Mouse (Mus musculus): Measurements from ENCODE around the gene Nhs. TPM values are rescaled to one million over a fixed set of nuclear protein-coding genes. Genes with fewer than 3 reads are reported as not detected.

Gene Nhs
- total and polyA plus RNA-seq, 3 experiments: 0.04 to 0.30 (median 0.12) TPM

DNA sequence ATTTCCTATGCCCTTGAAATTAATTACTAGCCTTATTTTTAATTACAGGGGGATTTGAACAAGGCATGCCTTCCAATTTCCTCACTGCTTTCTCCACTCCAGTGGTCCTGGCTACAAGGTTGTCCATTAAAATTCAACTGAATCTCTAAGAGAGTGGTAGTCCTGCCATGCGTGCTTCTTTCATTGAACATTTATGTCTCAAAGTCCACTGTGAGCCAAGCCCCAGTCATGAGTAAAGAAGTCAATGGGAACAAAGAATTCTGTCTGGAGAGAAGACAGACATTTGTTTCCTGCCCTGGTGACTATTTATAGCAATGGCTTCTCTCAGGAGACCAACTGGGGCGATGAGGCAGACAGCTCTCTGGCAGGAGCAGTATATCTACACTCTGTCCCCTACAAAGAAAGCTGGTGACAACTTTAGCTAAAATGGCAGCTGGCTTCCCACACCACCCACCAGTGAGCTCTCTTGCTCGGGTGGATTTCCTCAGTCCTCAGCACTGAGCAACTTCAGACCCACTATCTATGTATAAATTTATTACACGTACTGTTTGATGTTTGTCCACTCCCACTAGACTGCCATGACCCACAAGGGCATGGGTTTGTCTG lies 182.2 kb downstream of the Nhs start:
- DNase-seq (ENCODE audit: extremely low read depth): no peak
- H3K27me3 ChIP-seq (replicated peaks): no peaks in the 10 kb centered on the region
- no peak overlapping the region for H3K9ac ChIP-seq (ENCODE audit: insufficient read depth, low read depth)
- in situ Hi-C loops (cut with MboI; ENCODE audit: low pct_ligation_motif_present, low pct_unique_long_range_greater_than_20kb, low sequenced_read_pairs) (no loop called here), dilution Hi-C loops (cut with MboI; ENCODE audit: extremely low pct_ligation_motif_present, extremely low pct_unique_long_range_greater_than_20kb, low sequenced_read_pairs) (no loop called here)
- no peak overlapping the region for H3K4me3 ChIP-seq (replicated peaks in 1 of 3; ENCODE audit: low read depth in 2 of 3, low read length in 2 of 3, poor library complexity in 1 of 3)
- TF ChIP-seq ZKSCAN1 (IDR thresholded peaks at IDR 0.05; ENCODE audit: borderline replicate concordance, low read depth, low read length): no peak
- no peak for TF ChIP-seq GABPA (IDR thresholded peaks at IDR 0.05; ENCODE audit: insufficient replicate concordance, low read depth, low read length)
- no peak for TF ChIP-seq JUND (conservative IDR thresholded peaks at IDR 0.05; ENCODE audit: low read depth, low read length)
- TF ChIP-seq SIN3A (IDR thresholded peaks at IDR 0.05; ENCODE audit: low read length): no peak
- TF ChIP-seq TCF12 (IDR thresholded peaks at IDR 0.05; ENCODE audit: low read depth, low read length): no peak
- no peak for TF ChIP-seq POLR2AphosphoS2 (IDR thresholded peaks at IDR 0.05; ENCODE audit: low read depth, low read length)
- no peak for TF ChIP-seq ZNF384 (IDR thresholded peaks at IDR 0.05; ENCODE audit: low read depth, low read length)
- TF ChIP-seq ELF1 (IDR thresholded peaks at IDR 0.05; ENCODE audit: low read depth, low read length): no peak
- no peak for TF ChIP-seq BHLHE40 (IDR thresholded peaks at IDR 0.05; ENCODE audit: low read depth, low read length)
- no peak for TF ChIP-seq USF1 (IDR thresholded peaks at IDR 0.05; ENCODE audit: low read depth, low read length)
- TF ChIP-seq MAZ (IDR thresholded peaks at IDR 0.05; ENCODE audit: low read depth, low read length): no peak
- no peak for TF ChIP-seq MAX (IDR thresholded peaks at IDR 0.05; ENCODE audit: low read length)
- TF ChIP-seq MAFK (IDR thresholded peaks at IDR 0.05; ENCODE audit: insufficient replicate concordance, low read length): no peak
- TF ChIP-seq E2F4 (IDR thresholded peaks at IDR 0.05; ENCODE audit: insufficient replicate concordance, low read depth, low read length): no peak
- TF ChIP-seq IRF4 (IDR thresholded peaks at IDR 0.05; ENCODE audit: low read depth, low read length): no peak
- no peak for TF ChIP-seq MEF2A (IDR thresholded peaks at IDR 0.05; ENCODE audit: borderline replicate concordance, low read depth, low read length)
- TF ChIP-seq HCFC1 (IDR thresholded peaks at IDR 0.05; ENCODE audit: low read depth, low read length): no peak
- no peak overlapping the region for H3K27ac ChIP-seq (ENCODE audit: insufficient read depth, low read depth)
- peaks cover 0 to 7% of the 10 kb centered on the region in 2 experiments; a peak in 1 of 4 replicates for H3K4me1 ChIP-seq (ENCODE audit: control insufficient read depth in 1 of 2, insufficient read depth in 2 of 2)
- no peaks in the 10 kb centered on the region for H3K79me2 ChIP-seq (replicated peaks; ENCODE audit: control insufficient read depth, extremely low read depth, insufficient read depth, poor library complexity, severe bottlenecking)
- H3K9me3 ChIP-seq (replicated peaks; ENCODE audit: low read length): no peaks in the 10 kb centered on the region
- no peak overlapping the region for H3K4me2 ChIP-seq (ENCODE audit: insufficient read depth, low read depth, poor library complexity, severe bottlenecking)
- no peaks in the 10 kb centered on the region for H3K36me3 ChIP-seq (replicated peaks in 1 of 2; ENCODE audit: control insufficient read depth in 1 of 2, insufficient read depth in 1 of 2, low read length in 1 of 2)

DNA sequence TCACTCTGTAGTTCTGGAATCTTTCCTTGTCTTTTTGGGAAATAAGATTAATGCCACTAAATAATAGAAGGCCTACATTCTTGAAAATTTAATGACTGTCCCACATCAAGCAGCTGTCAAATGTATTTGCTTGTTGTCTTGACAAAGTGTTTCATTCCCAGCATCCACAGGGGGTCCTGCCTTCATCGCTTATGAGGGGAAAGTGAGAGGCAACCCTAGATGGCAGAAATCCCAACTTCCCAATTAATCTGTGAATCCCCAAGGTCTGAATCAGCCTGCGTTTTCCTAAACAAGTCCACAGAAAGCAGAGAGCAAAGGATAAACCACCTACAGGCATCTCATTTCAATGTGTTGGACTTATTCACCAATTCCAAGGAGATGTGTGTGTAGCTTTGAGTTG lies 183.2 kb downstream of the Nhs start:
- no peak for DNase-seq (ENCODE audit: extremely low read depth)
- no peaks in the 10 kb centered on the region for H3K27me3 ChIP-seq (replicated peaks)
- in situ Hi-C loops (cut with MboI; ENCODE audit: low pct_ligation_motif_present, low pct_unique_long_range_greater_than_20kb, low sequenced_read_pairs): no loop called here
- H3K9me3 ChIP-seq (replicated peaks; ENCODE audit: low read length): no peaks in the 10 kb centered on the region
- H3K9ac ChIP-seq (ENCODE audit: insufficient read depth, low read depth): no peak overlapping the region
- H3K79me2 ChIP-seq (replicated peaks; ENCODE audit: control insufficient read depth, extremely low read depth, insufficient read depth, poor library complexity, severe bottlenecking): no peaks in the 10 kb centered on the region
- no peak overlapping the region for H3K4me2 ChIP-seq (ENCODE audit: insufficient read depth, low read depth, poor library complexity, severe bottlenecking)
- peaks cover 0 to 7% of the 10 kb centered on the region in 2 experiments; a peak in 1 of 4 replicates for H3K4me1 ChIP-seq (ENCODE audit: control insufficient read depth in 1 of 2, insufficient read depth in 2 of 2)
- dilution Hi-C loops (cut with MboI; ENCODE audit: extremely low pct_ligation_motif_present, extremely low pct_unique_long_range_greater_than_20kb, low sequenced_read_pairs): no loop called here
- no peak overlapping the region for H3K4me3 ChIP-seq (replicated peaks in 1 of 3; ENCODE audit: low read depth in 2 of 3, low read length in 2 of 3, poor library complexity in 1 of 3)
- no peaks in the 10 kb centered on the region for H3K36me3 ChIP-seq (replicated peaks in 1 of 2; ENCODE audit: control insufficient read depth in 1 of 2, insufficient read depth in 1 of 2, low read length in 1 of 2)
- TF ChIP-seq IRF4 (IDR thresholded peaks at IDR 0.05; ENCODE audit: low read depth, low read length) (no peak), RCOR1 (conservative IDR thresholded peaks at IDR 0.05; ENCODE audit: low read depth, low read length) (no peak), CTCF (conservative IDR thresholded peaks at IDR 0.05 in 1 of 2, IDR thresholded peaks at IDR 0.05 in 1 of 2; ENCODE audit: low read depth in 2 of 2, low read length in 2 of 2) (no peak), UBTF (IDR thresholded peaks at IDR 0.05; ENCODE audit: low read depth, low read length) (no peak), CHD2 (IDR thresholded peaks at IDR 0.05; ENCODE audit: low read length) (no peak), HCFC1 (IDR thresholded peaks at IDR 0.05; ENCODE audit: low read depth, low read length) (no peak), BHLHE40 (IDR thresholded peaks at IDR 0.05; ENCODE audit: low read depth, low read length) (no peak), ZNF384 (IDR thresholded peaks at IDR 0.05; ENCODE audit: low read depth, low read length) (no peak), ZMIZ1 (IDR thresholded peaks at IDR 0.05; ENCODE audit: low read depth, low read length) (no peak), NRF1 (IDR thresholded peaks at IDR 0.05; ENCODE audit: low read depth, low read length) (no peak), PAX5 (IDR thresholded peaks at IDR 0.05; ENCODE audit: low read length) (no peak), TBP (conservative IDR thresholded peaks at IDR 0.05; ENCODE audit: low read depth, low read length) (no peak), ETS1 (conservative IDR thresholded peaks at IDR 0.05; ENCODE audit: low read depth, low read length) (no peak), EP300 (IDR thresholded peaks at IDR 0.05; ENCODE audit: low read length) (no peak), ELF1 (IDR thresholded peaks at IDR 0.05; ENCODE audit: low read depth, low read length) (no peak), MAZ (IDR thresholded peaks at IDR 0.05; ENCODE audit: low read depth, low read length) (no peak), MAX (IDR thresholded peaks at IDR 0.05; ENCODE audit: low read length) (no peak), ZKSCAN1 (IDR thresholded peaks at IDR 0.05; ENCODE audit: borderline replicate concordance, low read depth, low read length) (no peak)
- no peak overlapping the region for H3K27ac ChIP-seq (ENCODE audit: insufficient read depth, low read depth)
